Mouse (Mus musculus): ENCODE measurements around the gene Slc39a11. TPM values are rescaled to one million over a fixed set of nuclear protein-coding genes. Genes with fewer than 3 reads are reported as not detected.
A peak's percentile ranks its signal among the peaks of the same experiment; 100 is the strongest.

Slc39a11 gene
- polyA plus RNA-seq (2015; fragmentation: Nextera tagmentation; extraction: Ambion mirVana): 37.6 and 38.5 TPM in 2 replicates

- H3K36me3 ChIP-seq (ENCODE audit: control insufficient read depth, insufficient read depth, low read length): peaks cover 18% of the 10 kb centered on the region
- H3K27ac ChIP-seq (ENCODE audit: low read length): peak within 1 kb of the TSS; percentile 90
- no peaks in the 10 kb centered on the region for H3K27me3 ChIP-seq (ENCODE audit: control insufficient read depth, insufficient read depth, low read depth, low read length)
- WGBS: under 1% methylated on average over 91 of the region's 91 CpGs
- H3K4me1 ChIP-seq (ENCODE audit: control insufficient read depth, insufficient read depth, low read length): peaks cover 14% of the 10 kb centered on the region
- peak within 1 kb of the TSS; percentile 90 for H3K4me3 ChIP-seq (ENCODE audit: low read depth, low read length)
- peak within 1 kb of the TSS; percentile 69 for H3K4me2 ChIP-seq (ENCODE audit: low read length)
- peak; percentile 85 for ATAC-seq
- peak within 1 kb of the TSS; percentile 95 for H3K9ac ChIP-seq (ENCODE audit: low read depth, low read length)
- H3K9me3 ChIP-seq (replicated peaks; ENCODE audit: control insufficient read depth, low read length, poor library complexity, severe bottlenecking): no peaks in the 10 kb centered on the region
Observed at GRCm38 (mm10) chr11:113649353-113650210, at the start of gene Slc39a11. Gene Slc39a11 (minus strand): TSS chr11:113650079.

- Histone ChIP-seq H3K36me3 (ENCODE audit: control insufficient read depth, insufficient read depth, low read length) (peaks cover 19% of the 10 kb centered on the region), H3K27ac (ENCODE audit: low read length) (no peak overlapping the region), H3K9ac (ENCODE audit: low read depth, low read length) (no peak overlapping the region), H3K27me3 (ENCODE audit: control insufficient read depth, insufficient read depth, low read depth, low read length) (no peaks in the 10 kb centered on the region), H3K4me3 (ENCODE audit: low read depth, low read length) (no peak overlapping the region), H3K9me3 (replicated peaks; ENCODE audit: control insufficient read depth, low read length, poor library complexity, severe bottlenecking) (no peaks in the 10 kb centered on the region), H3K4me2 (ENCODE audit: low read length) (no peak overlapping the region), H3K4me1 (ENCODE audit: control insufficient read depth, insufficient read depth, low read length) (peaks cover 4% of the 10 kb centered on the region; the same call in 1 of the 2 replicates)
- ATAC-seq: no peak
- WGBS: 87% methylated on average over 7 of the region's 7 CpGs
Observed at GRCm38 (mm10) chr11:113699643-113700042, 49.8 kb upstream of the Slc39a11 start.

GRCm38 (mm10) chr11:113698013-113698545, 48.2 kb upstream of the Slc39a11 start:
- WGBS: 64% methylated on average over 12 of the region's 12 CpGs
- peaks cover 28% of the 10 kb centered on the region for H3K36me3 ChIP-seq (ENCODE audit: control insufficient read depth, insufficient read depth, low read length)

GRCm38 (mm10) chr11:113697571-113697970, 47.7 kb upstream of the Slc39a11 start:
- H3K4me2 ChIP-seq (ENCODE audit: low read length): no peak overlapping the region
- no peak overlapping the region for H3K4me3 ChIP-seq (ENCODE audit: low read depth, low read length)
- H3K9ac ChIP-seq (ENCODE audit: low read depth, low read length): no peak overlapping the region
- no peak overlapping the region for H3K27ac ChIP-seq (ENCODE audit: low read length)
- H3K36me3 ChIP-seq (ENCODE audit: control insufficient read depth, insufficient read depth, low read length): peaks cover 30% of the 10 kb centered on the region
- H3K27me3 ChIP-seq (ENCODE audit: control insufficient read depth, insufficient read depth, low read depth, low read length): no peaks in the 10 kb centered on the region
- no peaks in the 10 kb centered on the region for H3K4me1 ChIP-seq (ENCODE audit: control insufficient read depth, insufficient read depth, low read length)
- no peaks in the 10 kb centered on the region for H3K9me3 ChIP-seq (replicated peaks; ENCODE audit: control insufficient read depth, low read length, poor library complexity, severe bottlenecking)
- 32% methylated on average over 5 of the region's 5 CpGs for WGBS
- ATAC-seq: no peak

More at GRCm38 (mm10) chr11:113698013-113698545, 48.2 kb upstream of the Slc39a11 start:
- H3K27ac ChIP-seq (ENCODE audit: low read length): no peak overlapping the region
- H3K4me2 ChIP-seq (ENCODE audit: low read length): no peak overlapping the region
- no peak overlapping the region for H3K4me3 ChIP-seq (ENCODE audit: low read depth, low read length)
- no peaks in the 10 kb centered on the region for H3K27me3 ChIP-seq (ENCODE audit: control insufficient read depth, insufficient read depth, low read depth, low read length)
- no peak for ATAC-seq
- H3K9me3 ChIP-seq (replicated peaks; ENCODE audit: control insufficient read depth, low read length, poor library complexity, severe bottlenecking): no peaks in the 10 kb centered on the region
- H3K4me1 ChIP-seq (ENCODE audit: control insufficient read depth, insufficient read depth, low read length): no peaks in the 10 kb centered on the region
- no peak overlapping the region for H3K9ac ChIP-seq (ENCODE audit: low read depth, low read length)

GRCm38 (mm10) chr11:113691851-113692250, 42.0 kb upstream of the Slc39a11 start:
- WGBS: 48% methylated on average over 3 of the region's 3 CpGs
- no peak overlapping the region for H3K4me2 ChIP-seq (ENCODE audit: low read length)
- no peak overlapping the region for H3K9ac ChIP-seq (ENCODE audit: low read depth, low read length)
- no peak for ATAC-seq
- no peaks in the 10 kb centered on the region for H3K9me3 ChIP-seq (replicated peaks; ENCODE audit: control insufficient read depth, low read length, poor library complexity, severe bottlenecking)
- peaks cover 3% of the 10 kb centered on the region for H3K4me1 ChIP-seq (ENCODE audit: control insufficient read depth, insufficient read depth, low read length)
- no peaks in the 10 kb centered on the region for H3K27me3 ChIP-seq (ENCODE audit: control insufficient read depth, insufficient read depth, low read depth, low read length)
- H3K4me3 ChIP-seq (ENCODE audit: low read depth, low read length): no peak overlapping the region
- no peak overlapping the region for H3K27ac ChIP-seq (ENCODE audit: low read length)
- H3K36me3 ChIP-seq (ENCODE audit: control insufficient read depth, insufficient read depth, low read length): peaks cover 51% of the 10 kb centered on the region

- no peaks in the 10 kb centered on the region for H3K27me3 ChIP-seq (ENCODE audit: control insufficient read depth, insufficient read depth, low read depth, low read length)
- 89% methylated on average over 5 of the region's 5 CpGs for WGBS
- H3K9me3 ChIP-seq (replicated peaks; ENCODE audit: control insufficient read depth, low read length, poor library complexity, severe bottlenecking): no peaks in the 10 kb centered on the region
- H3K27ac ChIP-seq (ENCODE audit: low read length): no peak overlapping the region
- peaks cover 51% of the 10 kb centered on the region for H3K36me3 ChIP-seq (ENCODE audit: control insufficient read depth, insufficient read depth, low read length)
- H3K9ac ChIP-seq (ENCODE audit: low read depth, low read length): no peak overlapping the region
- no peak overlapping the region for H3K4me3 ChIP-seq (ENCODE audit: low read depth, low read length)
- H3K4me2 ChIP-seq (ENCODE audit: low read length): no peak overlapping the region
- no peak for ATAC-seq
- peaks cover 8% of the 10 kb centered on the region for H3K4me1 ChIP-seq (ENCODE audit: control insufficient read depth, insufficient read depth, low read length)
Observed at GRCm38 (mm10) chr11:113691318-113691717, 41.4 kb upstream of the Slc39a11 start.

- ATAC-seq: no peak
- Histone ChIP-seq H3K36me3 (ENCODE audit: control insufficient read depth, insufficient read depth, low read length) (peaks cover 45% of the 10 kb centered on the region), H3K9ac (ENCODE audit: low read depth, low read length) (no peak overlapping the region), H3K9me3 (replicated peaks; ENCODE audit: control insufficient read depth, low read length, poor library complexity, severe bottlenecking) (no peaks in the 10 kb centered on the region), H3K4me3 (ENCODE audit: low read depth, low read length) (no peak overlapping the region), H3K27me3 (ENCODE audit: control insufficient read depth, insufficient read depth, low read depth, low read length) (no peaks in the 10 kb centered on the region), H3K27ac (ENCODE audit: low read length) (no peak overlapping the region), H3K4me1 (ENCODE audit: control insufficient read depth, insufficient read depth, low read length) (peaks cover 15% of the 10 kb centered on the region), H3K4me2 (ENCODE audit: low read length) (no peak overlapping the region)
- WGBS: 93% methylated on average over 12 of the region's 12 CpGs
Observed at GRCm38 (mm10) chr11:113690506-113690905, 40.6 kb upstream of the Slc39a11 start.

GRCm38 (mm10) chr11:113687031-113687430, 37.2 kb upstream of the Slc39a11 start:
- no peak overlapping the region for H3K27ac ChIP-seq (ENCODE audit: low read length)
- ATAC-seq: no peak
- H3K4me3 ChIP-seq (ENCODE audit: low read depth, low read length): no peak overlapping the region
- no peaks in the 10 kb centered on the region for H3K9me3 ChIP-seq (replicated peaks; ENCODE audit: control insufficient read depth, low read length, poor library complexity, severe bottlenecking)
- H3K4me1 ChIP-seq (ENCODE audit: control insufficient read depth, insufficient read depth, low read length): peaks cover 33% of the 10 kb centered on the region
- H3K36me3 ChIP-seq (ENCODE audit: control insufficient read depth, insufficient read depth, low read length): peaks cover 26% of the 10 kb centered on the region
- no peak overlapping the region for H3K9ac ChIP-seq (ENCODE audit: low read depth, low read length)
- H3K27me3 ChIP-seq (ENCODE audit: control insufficient read depth, insufficient read depth, low read depth, low read length): no peaks in the 10 kb centered on the region
- WGBS: 47% methylated on average over 2 of the region's 2 CpGs
- no peak overlapping the region for H3K4me2 ChIP-seq (ENCODE audit: low read length)

Data from midbrain, embryonic 16.5 days (tissue).